Mouse (Mus musculus) E14TG2a.4 (cell line): ENCODE data around the gene Iqcd.
A peak's percentile ranks its signal among the peaks of the same experiment; 100 is the strongest.

Experiments
- H3K27me3 ChIP-seq: 2 replicates; pipeline ENCODE4 v1.6.1; 2014; ENCODE audit warnings: low read length, control low read depth; ENCODE audit not compliant: insufficient read depth
- H3K36me3 ChIP-seq: 2 replicates; pipeline ENCODE4 v1.6.1; 2014; ENCODE audit warnings: low read length, control low read depth; ENCODE audit not compliant: insufficient read depth
- H3K4me1 ChIP-seq: replicated peaks from 2 replicates; pipeline ENCODE4 v1.6.1; 2014; ENCODE audit warnings: low read depth, low read length, control low read depth
- H3K4me3 ChIP-seq: replicated peaks from 2 replicates; pipeline ENCODE4 v1.5.1; 2014; ENCODE audit warnings: mild to moderate bottlenecking, low read length
- H3K9me3 ChIP-seq: 2 replicates; pipeline ENCODE4 v1.6.1; 2014; ENCODE audit warnings: low read length, control low read depth
- CTCF ChIP-seq: conservative IDR thresholded peaks from 2 replicates; pipeline ENCODE4 v1.5.1; 2014; ENCODE audit warnings: low read length
- NANOG ChIP-seq: IDR thresholded peaks from 2 replicates; pipeline ENCODE4 v1.6.1; 2014; ENCODE audit warnings: borderline replicate concordance, low read length, mixed read lengths
- POU5F1 ChIP-seq: IDR thresholded peaks from 2 replicates; pipeline ENCODE4 v1.6.1; 2014; ENCODE audit warnings: low read length, borderline replicate concordance

Iqcd gene

GRCm38 (mm10) chr5:120590356-120591010, 1.7 kb downstream of the Iqcd start:
- Histone ChIP-seq H3K36me3 (no peaks in the 10 kb centered on the region), H3K4me1 (peaks cover 44% of the 10 kb centered on the region), H3K27me3 (0 out of 2 replicates have a peak, but pooled peaks cover 2% of the 10 kb centered on the region), H3K4me3 (peak overlapping the region; percentile 13; the same call in 1 of the 2 replicates), H3K9me3 (no peaks in the 10 kb centered on the region)
- TF ChIP-seq CTCF (peak; percentile 87), POU5F1 (no peak)

GRCm38 (mm10) chr5:120592141-120592540, 3.3 kb downstream of the Iqcd start:
- Histone ChIP-seq H3K27me3 (0 out of 2 replicates have a peak, but pooled peaks cover 1% of the 10 kb centered on the region), H3K4me1 (peaks cover 32% of the 10 kb centered on the region), H3K4me3 (no peak overlapping the region), H3K9me3 (no peaks in the 10 kb centered on the region), H3K36me3 (no peaks in the 10 kb centered on the region)
- peak; percentile 84 for TF ChIP-seq CTCF
- no peak for TF ChIP-seq NANOG

GRCm38 (mm10) chr5:120594485-120594884, 5.7 kb downstream of the Iqcd start:
- no peaks in the 10 kb centered on the region for H3K36me3 ChIP-seq
- H3K4me3 ChIP-seq: no peak overlapping the region
- H3K27me3 ChIP-seq: no peaks in the 10 kb centered on the region
- H3K4me1 ChIP-seq: peaks cover 16% of the 10 kb centered on the region
- TF ChIP-seq NANOG (no peak), CTCF (no peak), POU5F1 (no peak)
- no peaks in the 10 kb centered on the region for H3K9me3 ChIP-seq

DNA sequence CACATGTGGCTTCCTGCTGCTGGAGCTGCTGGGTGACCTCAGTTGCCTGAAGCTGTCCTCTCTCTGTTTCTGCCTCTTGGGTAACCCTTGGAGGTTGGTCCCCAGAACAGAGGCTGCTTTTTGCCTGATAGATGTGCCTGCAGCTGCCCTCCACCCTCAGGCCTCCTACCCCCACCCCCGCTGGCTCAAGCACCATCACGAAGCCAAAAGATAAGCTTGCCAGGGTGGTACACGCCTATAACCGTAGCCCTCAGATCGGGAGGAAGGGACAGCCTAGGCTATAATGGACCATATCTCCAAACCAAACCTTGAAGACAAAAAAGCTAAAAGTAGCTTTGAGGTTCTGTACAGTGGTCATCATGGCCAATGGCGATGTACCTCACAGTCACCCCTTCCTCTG, 10.8 kb downstream of the Iqcd start:
- Histone ChIP-seq H3K4me3 (no peak overlapping the region), H3K27me3 (no peaks in the 10 kb centered on the region), H3K36me3 (peaks cover 8% of the 10 kb centered on the region; the same call in 1 of the 2 replicates), H3K9me3 (no peaks in the 10 kb centered on the region), H3K4me1 (peaks cover 28% of the 10 kb centered on the region)
- TF ChIP-seq CTCF (no peak), NANOG (no peak), POU5F1 (no peak)

- Histone ChIP-seq H3K4me3 (no peak overlapping the region), H3K4me1 (peaks cover 38% of the 10 kb centered on the region)
- peak; percentile 96 for TF ChIP-seq CTCF
- TF ChIP-seq NANOG: no peak
Measured at GRCm38 (mm10) chr5:120600946-120601668, 12.3 kb downstream of the Iqcd start.

DNA sequence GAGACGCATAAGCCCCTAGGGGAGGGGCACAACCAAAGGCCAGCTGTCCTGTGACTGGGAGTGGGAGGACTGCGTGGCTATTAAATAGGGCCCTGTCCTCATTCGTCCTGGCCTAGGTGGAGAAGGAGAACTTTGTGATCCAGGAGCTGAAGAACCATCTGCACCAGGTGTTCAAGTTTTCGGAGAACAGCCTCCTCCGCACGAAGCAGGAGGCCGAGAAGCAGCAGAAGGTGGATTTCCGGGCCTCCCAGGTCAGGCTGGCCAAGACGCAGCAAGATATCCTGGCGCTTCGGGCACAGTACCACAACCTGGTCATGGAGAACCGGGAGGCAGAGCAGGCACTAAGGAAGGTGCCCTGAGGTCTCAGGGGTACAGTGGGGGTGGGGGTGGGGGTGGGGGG, 13.4 kb downstream of the Iqcd start:
- no peaks in the 10 kb centered on the region for H3K27me3 ChIP-seq
- no peak overlapping the region for H3K4me3 ChIP-seq
- peaks cover 48% of the 10 kb centered on the region for H3K4me1 ChIP-seq
- no peaks in the 10 kb centered on the region for H3K9me3 ChIP-seq
- TF ChIP-seq NANOG (no peak), CTCF (no peak), POU5F1 (no peak)
- peaks cover 8% of the 10 kb centered on the region; the same call in 1 of the 2 replicates for H3K36me3 ChIP-seq

More at GRCm38 (mm10) chr5:120600946-120601668, 12.3 kb downstream of the Iqcd start:
- peaks cover 8% of the 10 kb centered on the region; the same call in 1 of the 2 replicates for H3K36me3 ChIP-seq
- H3K9me3 ChIP-seq: no peaks in the 10 kb centered on the region
- H3K27me3 ChIP-seq: no peaks in the 10 kb centered on the region

DNA sequence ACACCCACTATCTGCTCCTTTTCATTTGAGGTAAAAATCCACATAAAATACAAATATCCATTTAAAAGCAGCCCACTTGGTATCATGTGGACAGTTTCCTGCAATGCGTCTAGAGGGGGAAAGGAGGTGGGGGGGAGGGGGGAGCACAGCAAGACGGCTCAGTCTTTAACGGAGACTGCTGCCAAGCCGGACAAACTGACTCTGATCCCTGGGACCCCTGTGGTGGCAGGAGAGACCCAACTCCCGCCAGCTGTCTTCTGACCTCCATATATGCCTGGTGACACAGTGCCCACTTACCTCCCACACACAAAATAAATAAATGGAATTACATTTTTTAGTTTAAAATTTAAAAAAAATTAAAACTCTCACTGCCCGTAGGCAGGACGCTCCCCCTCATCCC, 14.7 kb downstream of the Iqcd start:
- Histone ChIP-seq H3K27me3 (no peaks in the 10 kb centered on the region), H3K4me1 (peaks cover 61% of the 10 kb centered on the region), H3K9me3 (no peaks in the 10 kb centered on the region), H3K36me3 (peaks cover 14% of the 10 kb centered on the region), H3K4me3 (no peak overlapping the region)
- TF ChIP-seq POU5F1 (no peak), NANOG (no peak), CTCF (no peak)

GRCm38 (mm10) chr5:120604839-120605238, 16.0 kb downstream of the Iqcd start:
- H3K36me3 ChIP-seq: peaks cover 28% of the 10 kb centered on the region
- no peaks in the 10 kb centered on the region for H3K9me3 ChIP-seq
- no peaks in the 10 kb centered on the region for H3K27me3 ChIP-seq
- H3K4me1 ChIP-seq: peaks cover 73% of the 10 kb centered on the region
- TF ChIP-seq POU5F1: no peak
- peak; percentile 68 for TF ChIP-seq CTCF
- TF ChIP-seq NANOG: no peak
- H3K4me3 ChIP-seq: peak overlapping the region; percentile 72
